Mouse (Mus musculus) erythroblast, embryonic 14.5 days (primary cell): Measurements from ENCODE around the gene Chst5.

Experiments used
- GATA1 ChIP-seq: IDR thresholded peaks from 2 replicates; pipeline ENCODE4 v1.6.1; 2012; ENCODE audit warnings: low read length, inconsistent platforms, mixed read lengths
- TAL1 ChIP-seq: IDR thresholded peaks from 3 replicates; pipeline ENCODE4 v1.6.1; 2012; ENCODE audit warnings: low read length, inconsistent platforms, mixed read lengths

- no peak for TF ChIP-seq TAL1
- TF ChIP-seq GATA1 = no peak
Observed at GRCm38 (mm10) chr8:111887479-111887878, 22.8 kb downstream of the Chst5 start.
